Mouse (Mus musculus) hindbrain, embryonic 11.5 days (tissue): ENCODE results near the gene Mogat1. TPM values are rescaled to one million over a fixed set of nuclear protein-coding genes. Genes with fewer than 3 reads are reported as not detected.

ENCODE experiments used
- ATAC-seq: fragments of 200-750 bp; cut with Nextera tagmentation; 2 replicates; pipeline ENCODE4 v1.8.0; 2017; ENCODE audit warnings: mild to moderate bottlenecking, moderate TSS enrichment, moderate library complexity; ENCODE audit not compliant: low FRiP score
- DNase-seq: peaks from one replicate; pipeline ENCODE4 v3.0.0-alpha.2; 2015; ENCODE audit warnings: low spot score
- H3K27ac ChIP-seq: fragments of 300-500 bp; sonication (generic); 2 replicates; pipeline ENCODE4 v1.5.1; 2014; ENCODE audit warnings: mild to moderate bottlenecking, low read depth, low read length
- H3K27me3 ChIP-seq: fragments of 300-500 bp; sonication (generic); 2 replicates; pipeline ENCODE4 v1.6.1; 2014; ENCODE audit warnings: mild to moderate bottlenecking, low read length, moderate library complexity, mixed read lengths; ENCODE audit not compliant: control insufficient read depth, insufficient read depth
- H3K36me3 ChIP-seq: fragments of 300-500 bp; sonication (generic); 2 replicates; pipeline ENCODE4 v1.6.1; 2014; ENCODE audit warnings: mild to moderate bottlenecking, low read length, moderate library complexity, mixed read lengths; ENCODE audit not compliant: control insufficient read depth, insufficient read depth
- H3K4me1 ChIP-seq: fragments of 300-500 bp; sonication (generic); replicated peaks from 2 replicates; pipeline ENCODE4 v1.6.1; 2014; ENCODE audit warnings: low read length, mixed read lengths; ENCODE audit not compliant: control insufficient read depth, insufficient read depth
- H3K4me2 ChIP-seq: fragments of 300-500 bp; sonication (generic); replicated peaks from 2 replicates; pipeline ENCODE4 v1.6.1; 2014; ENCODE audit warnings: mild to moderate bottlenecking, low read depth, low read length
- H3K4me3 ChIP-seq: fragments of 300-500 bp; sonication (generic); 2 replicates; pipeline ENCODE4 v1.5.1; 2014; ENCODE audit warnings: low read depth, low read length
- H3K9ac ChIP-seq: fragments of 300-500 bp; sonication (generic); 2 replicates; pipeline ENCODE4 v1.6.1; 2014; ENCODE audit warnings: low read depth, low read length
- H3K9me3 ChIP-seq: fragments of 300-500 bp; sonication (generic); 2 replicates; pipeline ENCODE4 v1.6.1; 2016; ENCODE audit warnings: low read length; ENCODE audit not compliant: control insufficient read depth
- WGBS: fragments of 180-500 bp; shearing (Covaris S2); extraction: QIAGEN DNeasy Blood & Tissue Kit; methylation state at CpG from one replicate; pipeline ENCODE4 v1.1.7; 2014; 5-methylcytosine and 5-hydroxymethylcytosine counted together
- polyA plus RNA-seq: library from polyadenylated mRNA; unstranded; fragments of >200 nt; fragmentation: Nextera tagmentation; extraction: Ambion mirVana; gene quantifications from 2 replicates; pipeline ENCODE4 v1.2.1, GENCODE M21; 2014

Mogat1 gene
- polyA plus RNA-seq, 1 experiment from 2014 or later = 0.59 TPM

DNA sequence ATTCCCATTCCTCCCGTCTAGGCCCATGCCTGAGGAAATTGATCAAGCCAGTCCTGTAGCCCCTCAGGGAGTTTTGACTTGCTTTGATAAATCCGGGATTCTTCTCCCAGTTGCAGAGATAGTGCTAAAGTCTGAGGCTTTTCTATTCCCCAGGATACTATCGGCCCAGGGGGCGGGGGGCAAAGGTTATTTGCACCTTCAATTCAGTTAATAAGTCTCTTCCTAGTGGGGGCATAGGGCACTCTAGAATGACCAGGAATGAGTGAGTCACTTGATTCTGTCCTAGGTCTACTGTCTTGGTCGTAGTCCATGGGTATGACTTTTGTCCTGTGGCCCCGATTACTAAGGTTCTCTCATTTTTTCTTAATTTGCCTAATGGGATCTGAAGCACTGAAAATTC lies 8.3 kb upstream of the Mogat1 start:
- Histone ChIP-seq H3K36me3 (no peaks in the 10 kb centered on the region), H3K4me1 (no peaks in the 10 kb centered on the region), H3K9me3 (no peaks in the 10 kb centered on the region), H3K9ac (no peak overlapping the region), H3K4me2 (no peak overlapping the region), H3K27ac (no peak overlapping the region), H3K27me3 (no peaks in the 10 kb centered on the region), H3K4me3 (no peak overlapping the region)
- ATAC-seq = no peak
- no peak for DNase-seq
- WGBS = 88% methylated on average over 6 of the region's 6 CpGs

DNA sequence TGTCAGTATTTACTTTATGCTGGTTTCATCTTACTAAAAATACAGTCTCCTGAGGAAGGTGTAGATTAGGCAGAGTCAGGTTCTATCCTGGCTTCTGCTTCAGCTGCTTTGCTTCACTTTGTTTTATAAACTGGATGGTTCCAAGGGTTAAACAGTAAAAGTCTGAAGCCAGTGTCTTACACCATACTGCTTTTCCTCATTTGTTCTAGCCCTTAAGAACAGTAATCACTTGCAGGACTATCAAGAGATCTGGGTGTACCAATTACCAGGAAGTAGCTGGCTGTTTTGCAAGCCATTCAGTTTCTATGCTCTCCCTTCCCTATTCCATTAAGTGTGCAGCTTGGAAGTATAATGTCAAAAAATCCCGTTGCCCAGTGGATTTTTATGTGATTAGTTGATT lies 3.7 kb upstream of the Mogat1 start:
- no peaks in the 10 kb centered on the region for H3K9me3 ChIP-seq
- H3K4me2 ChIP-seq = no peak overlapping the region
- H3K4me1 ChIP-seq = no peaks in the 10 kb centered on the region
- DNase-seq (no peak), ATAC-seq (no peak)
- H3K27me3 ChIP-seq = no peaks in the 10 kb centered on the region
- no peaks in the 10 kb centered on the region for H3K36me3 ChIP-seq
- no peak overlapping the region for H3K4me3 ChIP-seq
- WGBS = 71% methylated on average over 1 of the region's 1 CpGs
- no peak overlapping the region for H3K9ac ChIP-seq
- H3K27ac ChIP-seq = no peak overlapping the region

- H3K9ac ChIP-seq = peak within 1 kb of the TSS; percentile 49; the same call in 1 of the 2 replicates
- H3K27ac ChIP-seq = no peak within 1 kb of the TSS
- H3K4me3 ChIP-seq = peak within 1 kb of the TSS; percentile 30
- no peaks in the 10 kb centered on the region for H3K4me1 ChIP-seq
- DNase-seq (peak; percentile 51), ATAC-seq (peak; percentile 49)
- no peaks in the 10 kb centered on the region for H3K36me3 ChIP-seq
- H3K4me2 ChIP-seq = peak within 1 kb of the TSS; percentile 46
- H3K9me3 ChIP-seq = no peaks in the 10 kb centered on the region
- 5% methylated on average over 25 of the region's 25 CpGs for WGBS
- no peaks in the 10 kb centered on the region for H3K27me3 ChIP-seq
These were observed 900 bp downstream of the Mogat1 start, which contains the start of gene BC035947 for GRCm38 (mm10) chr1:78511621-78512160. BC035947 (minus strand) TSS chr1:78512158.

- Histone ChIP-seq H3K9ac (no peak overlapping the region), H3K27ac (no peak overlapping the region), H3K4me2 (no peak overlapping the region), H3K27me3 (no peaks in the 10 kb centered on the region), H3K4me1 (no peaks in the 10 kb centered on the region), H3K4me3 (no peak overlapping the region), H3K9me3 (no peaks in the 10 kb centered on the region), H3K36me3 (no peaks in the 10 kb centered on the region)
- 80% methylated on average over 8 of the region's 8 CpGs for WGBS
- DNase-seq (no peak), ATAC-seq (no peak)
These were observed 2.0 kb downstream of the Mogat1 start for GRCm38 (mm10) chr1:78512756-78513155.

DNA sequence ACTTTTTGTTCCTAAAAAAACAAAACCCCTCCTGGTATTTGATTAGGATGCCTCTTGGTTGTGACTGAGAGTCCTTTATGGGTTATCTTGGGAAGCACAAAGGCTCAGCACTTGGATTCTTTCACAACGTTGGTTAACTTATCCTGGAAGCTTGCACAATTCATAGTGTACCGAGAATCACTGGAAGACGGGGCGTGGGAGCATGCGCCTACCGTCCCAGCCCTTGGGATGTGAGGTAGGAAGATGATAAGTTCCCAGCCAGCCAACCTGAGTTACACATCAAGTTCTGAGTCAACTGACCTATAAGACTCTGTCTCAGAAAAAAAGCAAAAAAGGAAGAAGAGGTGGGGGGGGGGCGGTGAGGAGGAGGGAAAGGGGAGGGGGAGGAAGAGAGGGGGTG lies 8.1 kb downstream of the Mogat1 start:
- H3K4me3 ChIP-seq = no peak overlapping the region
- no peaks in the 10 kb centered on the region for H3K9me3 ChIP-seq
- no peak overlapping the region for H3K4me2 ChIP-seq
- no peak overlapping the region for H3K27ac ChIP-seq
- no peaks in the 10 kb centered on the region for H3K36me3 ChIP-seq
- no peak for DNase-seq
- H3K4me1 ChIP-seq = no peaks in the 10 kb centered on the region
- ATAC-seq = no peak
- 94% methylated on average over 6 of the region's 7 CpGs for WGBS
- no peak overlapping the region for H3K9ac ChIP-seq
- H3K27me3 ChIP-seq = no peaks in the 10 kb centered on the region

- Histone ChIP-seq H3K4me1 (no peaks in the 10 kb centered on the region), H3K27ac (no peak overlapping the region), H3K9me3 (no peaks in the 10 kb centered on the region), H3K4me2 (no peak overlapping the region), H3K9ac (no peak overlapping the region), H3K27me3 (no peaks in the 10 kb centered on the region), H3K4me3 (no peak overlapping the region), H3K36me3 (no peaks in the 10 kb centered on the region)
- peak; percentile 82 for DNase-seq
- ATAC-seq = no peak
- WGBS = 49% methylated on average over 23 of the region's 23 CpGs
These were observed 14.5 kb downstream of the Mogat1 start for GRCm38 (mm10) chr1:78525189-78525886.

- Histone ChIP-seq H3K4me1 (no peaks in the 10 kb centered on the region), H3K4me2 (no peak overlapping the region), H3K27ac (no peak overlapping the region), H3K9ac (no peak overlapping the region), H3K36me3 (no peaks in the 10 kb centered on the region), H3K4me3 (no peak overlapping the region), H3K27me3 (no peaks in the 10 kb centered on the region), H3K9me3 (no peaks in the 10 kb centered on the region)
- 87% methylated on average over 3 of the region's 3 CpGs for WGBS
- DNase-seq (no peak), ATAC-seq (no peak)
These were observed 17.6 kb downstream of the Mogat1 start for GRCm38 (mm10) chr1:78528356-78528755.

DNA sequence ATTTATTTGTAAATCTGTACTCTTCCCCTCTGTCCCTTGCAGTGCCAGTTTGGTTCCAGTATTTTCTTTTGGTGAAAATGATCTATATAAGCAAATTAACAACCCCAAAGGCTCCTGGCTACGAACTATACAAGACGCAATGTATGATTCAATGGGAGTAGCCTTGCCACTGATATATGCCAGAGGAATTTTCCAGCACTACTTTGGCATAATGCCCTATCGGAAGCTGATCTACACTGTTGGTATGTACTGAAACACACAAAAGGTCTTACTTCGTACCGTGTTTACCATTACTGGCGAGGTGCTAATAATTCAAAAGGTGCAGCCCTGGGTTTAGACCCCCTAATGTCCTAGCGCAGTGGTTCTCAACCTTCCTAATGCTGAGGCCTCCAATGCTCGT lies 18.2 kb downstream of the Mogat1 start:
- Histone ChIP-seq H3K9me3 (no peaks in the 10 kb centered on the region), H3K27ac (no peak overlapping the region), H3K4me3 (no peak overlapping the region), H3K27me3 (no peaks in the 10 kb centered on the region), H3K9ac (no peak overlapping the region), H3K36me3 (no peaks in the 10 kb centered on the region), H3K4me2 (no peak overlapping the region), H3K4me1 (no peaks in the 10 kb centered on the region)
- WGBS = 92% methylated on average over 8 of the region's 8 CpGs
- ATAC-seq (no peak), DNase-seq (no peak)
